Mouse (Mus musculus) bone marrow macrophage, adult 2 months (primary cell): ENCODE data around the gene Kdm7a. TPM values are rescaled to one million over a fixed set of nuclear protein-coding genes. Genes with fewer than 3 reads are reported as not detected.

Experiments used
- H3K27ac ChIP-seq: 2 replicates; pipeline ENCODE4 v1.5.1; 2012; ENCODE audit warnings: low read depth, low read length; ENCODE audit not compliant: insufficient read depth
- H3K4me1 ChIP-seq: 2 replicates; pipeline ENCODE4 v1.6.1; 2012; ENCODE audit warnings: low read length; ENCODE audit not compliant: control insufficient read depth, insufficient read depth
- H3K4me3 ChIP-seq: 2 replicates; pipeline ENCODE4 v1.5.1; 2012; ENCODE audit warnings: mild to moderate bottlenecking, low read length, moderate library complexity; ENCODE audit not compliant: insufficient read depth
- CTCF ChIP-seq: IDR thresholded peaks from 2 replicates; pipeline ENCODE4 v1.5.1; 2012; ENCODE audit warnings: low read depth, mild to moderate bottlenecking, low read length, moderate library complexity
- POLR2A ChIP-seq: IDR thresholded peaks from 2 replicates; pipeline ENCODE4 v1.6.1; 2012; ENCODE audit warnings: mild to moderate bottlenecking, low read depth, low read length, borderline replicate concordance
- polyA plus RNA-seq: library from polyadenylated mRNA; stranded (reverse); fragments of >200 nt; gene quantifications from 2 replicates; pipeline ENCODE4 v1.2.4, GENCODE M21; 2012; ENCODE audit not compliant: missing spikeins, insufficient read depth, insufficient read length

Gene Kdm7a
- polyA plus RNA-seq, 1 experiment: 29.3 TPM

GRCm38 (mm10) chr6:39209677-39210076, 3.1 kb upstream of the Kdm7a start:
- no peak for TF ChIP-seq CTCF
- no peak for TF ChIP-seq POLR2A
- H3K4me1 ChIP-seq: peaks cover 2% of the 10 kb centered on the region; the same call in 1 of the 2 replicates
- no peak overlapping the region for H3K4me3 ChIP-seq
- H3K27ac ChIP-seq: no peak overlapping the region

- H3K4me1 ChIP-seq: peaks cover 6% of the 10 kb centered on the region; the same call in 1 of the 2 replicates
- no peak overlapping the region for H3K4me3 ChIP-seq
- no peak overlapping the region for H3K27ac ChIP-seq
- TF ChIP-seq CTCF (no peak), POLR2A (no peak)
Measured at GRCm38 (mm10) chr6:39208181-39208580, 1.6 kb upstream of the Kdm7a start.

DNA sequence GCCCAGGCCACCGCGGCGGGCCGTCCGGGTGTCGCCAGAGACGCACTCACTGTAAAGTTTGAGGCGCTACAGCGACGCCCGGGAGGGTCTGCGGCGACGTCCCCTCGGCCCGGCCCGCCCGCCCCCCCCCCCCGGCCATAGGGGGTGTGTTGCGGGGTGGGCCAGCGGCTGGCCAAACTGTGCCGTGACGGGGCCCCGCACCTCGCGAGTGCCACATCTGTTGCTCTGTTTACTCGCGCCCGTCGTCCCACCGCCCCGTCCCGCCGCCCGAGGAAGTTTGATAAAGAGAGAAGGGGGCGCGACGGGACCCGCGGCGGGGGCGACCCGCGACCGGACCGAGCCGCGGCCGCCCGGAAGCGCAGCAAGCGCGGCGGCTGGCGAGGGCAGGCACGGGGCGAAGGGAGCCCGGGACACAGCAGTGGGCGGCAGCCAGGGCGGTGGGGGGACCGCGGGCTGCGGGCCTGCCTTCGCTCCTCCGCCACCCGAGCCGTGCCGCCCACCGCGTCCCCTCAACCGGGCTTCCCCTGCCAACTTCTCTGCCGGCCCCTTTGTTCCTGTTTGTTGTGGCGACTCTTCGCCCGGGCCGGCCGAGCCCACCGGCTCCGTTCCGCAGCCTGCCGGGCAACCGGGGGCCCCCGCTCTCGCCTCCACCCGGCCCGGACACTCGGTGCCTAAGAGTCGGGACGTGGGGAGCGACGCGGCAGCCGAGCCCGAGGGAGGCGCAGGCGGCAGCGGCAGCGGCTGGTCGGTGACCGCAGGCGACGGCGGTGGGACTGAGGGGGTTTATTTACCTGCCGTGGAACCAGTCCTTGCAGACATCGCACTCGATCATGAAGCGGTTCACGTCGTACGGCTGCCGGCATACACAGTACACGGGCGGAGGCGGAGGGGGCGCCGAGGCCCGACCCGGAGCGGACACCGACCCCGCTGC, 674 bp downstream of the Kdm7a start:
- peak overlapping the region; percentile 100 for H3K4me3 ChIP-seq
- H3K4me1 ChIP-seq: peaks cover 6% of the 10 kb centered on the region; the same call in 1 of the 2 replicates
- peak overlapping the region; percentile 87 for H3K27ac ChIP-seq
- TF ChIP-seq POLR2A: no peak
- no peak for TF ChIP-seq CTCF

- Histone ChIP-seq H3K4me1 (peaks cover 6% of the 10 kb centered on the region; the same call in 1 of the 2 replicates), H3K27ac (peak overlapping the region; percentile 87), H3K4me3 (peak overlapping the region; percentile 100)
- TF ChIP-seq POLR2A (peak; percentile 12; the same call in 1 of the 2 replicates), CTCF (0 out of 2 replicates have a peak, but pooled peaks have one; percentile 27)
Measured at GRCm38 (mm10) chr6:39205064-39205649, 1.4 kb downstream of the Kdm7a start.

- no peak for TF ChIP-seq CTCF
- no peak for TF ChIP-seq POLR2A
- H3K4me3 ChIP-seq: no peak overlapping the region
- no peak overlapping the region for H3K27ac ChIP-seq
Measured at GRCm38 (mm10) chr6:39204444-39204843, 2.1 kb downstream of the Kdm7a start.

DNA sequence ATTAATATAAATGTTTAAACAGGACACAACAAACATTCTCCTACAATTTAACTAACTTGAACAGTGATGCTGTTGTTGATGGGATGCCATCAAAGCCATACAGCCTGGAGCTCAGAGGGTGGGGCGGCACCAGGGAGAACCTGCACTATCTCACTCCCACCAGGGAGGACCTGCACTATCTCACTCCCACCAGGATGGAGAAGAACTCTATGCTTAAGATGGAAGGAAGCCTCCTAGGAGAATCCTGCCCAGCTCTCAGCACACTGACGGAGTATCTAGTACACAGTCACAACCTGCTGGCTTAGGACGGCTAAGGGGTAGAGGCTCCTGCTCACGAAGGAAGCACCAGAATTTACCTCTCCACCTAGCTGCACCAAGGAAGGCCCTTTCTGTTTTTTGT, 3.4 kb downstream of the Kdm7a start:
- peaks cover 5% of the 10 kb centered on the region; the same call in 1 of the 2 replicates for H3K4me1 ChIP-seq

More at GRCm38 (mm10) chr6:39204444-39204843, 2.1 kb downstream of the Kdm7a start:
- H3K4me1 ChIP-seq: peaks cover 6% of the 10 kb centered on the region; the same call in 1 of the 2 replicates

GRCm38 (mm10) chr6:39193006-39193405, 13.6 kb downstream of the Kdm7a start:
- no peak overlapping the region for H3K27ac ChIP-seq
- TF ChIP-seq CTCF: no peak
- no peak for TF ChIP-seq POLR2A
- H3K4me3 ChIP-seq: no peak overlapping the region
- peaks cover 6% of the 10 kb centered on the region for H3K4me1 ChIP-seq

More for the DNA sequence above, 3.4 kb downstream of the Kdm7a start:
- no peak overlapping the region for H3K4me3 ChIP-seq
- no peak overlapping the region for H3K27ac ChIP-seq
- TF ChIP-seq CTCF (no peak), POLR2A (no peak)

GRCm38 (mm10) chr6:39191518-39191917, 15.1 kb downstream of the Kdm7a start:
- Histone ChIP-seq H3K4me1 (peaks cover 6% of the 10 kb centered on the region), H3K27ac (no peak overlapping the region), H3K4me3 (no peak overlapping the region)
- TF ChIP-seq CTCF: no peak
- no peak for TF ChIP-seq POLR2A

DNA sequence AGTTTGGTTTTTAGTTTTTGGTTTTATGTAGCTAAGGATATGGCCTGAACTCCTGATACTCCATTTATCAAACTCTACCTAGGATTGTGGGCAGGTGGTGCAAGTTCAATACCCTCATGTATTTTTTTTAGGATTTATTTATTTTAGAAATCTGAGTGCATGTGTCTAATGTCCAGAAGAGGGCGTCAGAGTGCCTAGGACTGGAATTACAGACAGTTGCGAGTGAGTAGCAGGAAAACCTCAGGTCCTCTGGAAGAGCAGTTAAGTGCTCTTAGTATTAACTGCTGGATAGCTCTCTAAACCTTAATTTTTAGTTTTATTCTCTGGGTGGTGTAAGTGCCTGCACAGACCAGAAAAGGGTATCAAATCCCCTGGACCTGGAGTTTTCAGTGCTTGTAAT, 19.4 kb downstream of the Kdm7a start:
- Histone ChIP-seq H3K4me1 (no peaks in the 10 kb centered on the region), H3K4me3 (no peak overlapping the region), H3K27ac (no peak overlapping the region)
- TF ChIP-seq CTCF (no peak), POLR2A (no peak)
